Mouse (Mus musculus): ENCODE results near the gene Zbtb26. TPM values are rescaled to one million over a fixed set of nuclear protein-coding genes. Genes with fewer than 3 reads are reported as not detected.

The Zbtb26 gene
- polyA plus RNA-seq (2015; fragmentation: Nextera tagmentation; extraction: Ambion mirVana) = 4.2 and 4.5 TPM in 2 replicates

DNA sequence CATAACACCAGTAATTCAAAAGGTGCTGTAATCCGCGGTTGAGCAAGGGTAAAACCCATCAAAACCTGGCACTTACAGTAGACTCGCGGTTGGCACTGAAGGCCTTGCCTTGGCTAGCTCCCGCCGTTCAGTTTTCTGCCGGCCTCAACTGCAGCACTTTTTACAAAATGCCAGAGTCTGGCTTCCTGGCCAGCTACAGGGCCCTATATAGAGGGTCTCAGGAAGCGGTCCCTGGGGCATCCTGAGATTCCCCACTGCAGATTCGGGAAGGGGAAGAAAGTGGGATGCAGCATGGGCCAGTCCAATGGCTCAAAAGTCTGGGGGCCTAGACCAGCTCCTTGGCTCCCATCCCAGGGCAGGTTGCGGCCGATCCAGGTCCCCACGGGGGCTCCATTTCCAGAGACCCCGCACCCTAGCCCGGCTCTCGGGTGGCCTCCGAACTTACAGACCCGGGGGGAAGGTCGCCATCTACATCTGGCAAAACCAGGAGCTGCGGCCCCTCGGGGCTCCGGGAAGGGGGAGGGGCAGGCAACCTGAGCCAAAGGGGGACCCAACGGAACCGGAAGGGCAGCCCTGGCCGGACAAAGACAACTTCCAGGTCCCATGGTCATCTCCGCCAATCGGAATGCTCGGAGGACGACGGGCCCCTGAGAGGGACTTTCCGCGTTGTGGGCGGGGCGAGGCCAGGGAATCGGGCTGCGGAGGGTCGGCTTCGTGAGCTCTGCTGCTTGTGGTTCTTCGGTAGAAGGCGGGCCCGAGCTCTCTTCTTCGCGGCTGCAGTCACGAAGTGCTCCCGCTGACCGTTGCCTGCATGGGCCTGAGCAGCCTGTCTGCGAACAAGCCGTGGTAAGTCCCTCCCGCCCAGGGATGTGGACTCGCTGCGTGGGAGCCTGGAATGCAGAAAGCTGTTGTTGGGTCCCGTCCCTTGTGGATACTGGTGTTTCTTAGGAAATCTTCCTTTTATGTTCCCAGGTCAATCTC lies at the start of gene Zbtb26, which contains the start of the genes Zbtb6 and Rabgap1:
Gene Zbtb26, minus strand, starts transcription at position 525 of the 981 bp plus-strand sequence.
Gene Zbtb6, minus strand, starts transcription at position 561 of the 981 bp plus-strand sequence.
Gene Rabgap1, plus strand, starts transcription at position 669 of the 981 bp plus-strand sequence.
- no peaks in the 10 kb centered on the region for H3K27me3 ChIP-seq (replicated peaks; ENCODE audit: control insufficient read depth, insufficient read depth, low read length)
- WGBS = under 1% methylated on average over 51 of the region's 51 CpGs
- H3K27ac ChIP-seq (ENCODE audit: low read length) = peak within 1 kb of the TSS; percentile 92
- ATAC-seq = peak; percentile 99
- peak within 1 kb of the TSS; percentile 81 for H3K4me3 ChIP-seq (ENCODE audit: low read length)
- H3K9ac ChIP-seq (ENCODE audit: low read depth, low read length) = peak within 1 kb of the TSS; percentile 91
- no peaks in the 10 kb centered on the region for H3K36me3 ChIP-seq (ENCODE audit: control insufficient read depth, insufficient read depth, low read length)
- H3K4me1 ChIP-seq (ENCODE audit: control insufficient read depth, insufficient read depth, low read length) = peaks cover 2% of the 10 kb centered on the region; the same call in 1 of the 2 replicates
- H3K4me2 ChIP-seq (ENCODE audit: low read depth, low read length) = peak within 1 kb of the TSS; percentile 65
- no peaks in the 10 kb centered on the region for H3K9me3 ChIP-seq (ENCODE audit: control insufficient read depth, low read length)

DNA sequence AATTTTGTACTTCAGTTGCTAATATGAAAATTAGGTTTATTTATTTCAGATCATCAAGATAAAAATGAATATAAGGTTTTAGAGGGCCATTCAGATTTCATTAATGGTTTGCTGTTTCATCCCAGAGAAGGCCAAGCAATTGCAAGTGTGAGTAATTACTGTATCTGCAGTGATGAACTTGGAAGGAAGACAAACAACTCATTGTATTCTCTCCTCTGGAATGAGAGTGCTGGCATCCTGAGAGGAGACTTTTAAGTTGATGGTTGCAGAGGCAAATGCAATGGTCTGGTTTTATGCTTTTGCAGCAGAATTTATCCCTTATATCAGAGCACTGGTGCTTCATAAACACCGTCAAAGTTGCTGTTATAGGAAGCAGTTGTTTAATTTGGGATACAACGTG lies 46.0 kb upstream of the Zbtb26 start:
- ATAC-seq = no peak
- H3K27ac ChIP-seq (ENCODE audit: low read length) = no peak overlapping the region
- H3K9ac ChIP-seq (ENCODE audit: low read depth, low read length) = no peak overlapping the region
- H3K4me2 ChIP-seq (ENCODE audit: low read depth, low read length) = no peak overlapping the region
- no peak overlapping the region for H3K4me3 ChIP-seq (ENCODE audit: low read length)
- whole genome bisulfite sequencing = 85% methylated on average over 2 of the region's 2 CpGs
- H3K27me3 ChIP-seq (replicated peaks; ENCODE audit: control insufficient read depth, insufficient read depth, low read length) = no peaks in the 10 kb centered on the region
- H3K36me3 ChIP-seq (ENCODE audit: control insufficient read depth, insufficient read depth, low read length) = peaks cover 7% of the 10 kb centered on the region
- no peaks in the 10 kb centered on the region for H3K4me1 ChIP-seq (ENCODE audit: control insufficient read depth, insufficient read depth, low read length)
- H3K9me3 ChIP-seq (ENCODE audit: control insufficient read depth, low read length) = no peaks in the 10 kb centered on the region

DNA sequence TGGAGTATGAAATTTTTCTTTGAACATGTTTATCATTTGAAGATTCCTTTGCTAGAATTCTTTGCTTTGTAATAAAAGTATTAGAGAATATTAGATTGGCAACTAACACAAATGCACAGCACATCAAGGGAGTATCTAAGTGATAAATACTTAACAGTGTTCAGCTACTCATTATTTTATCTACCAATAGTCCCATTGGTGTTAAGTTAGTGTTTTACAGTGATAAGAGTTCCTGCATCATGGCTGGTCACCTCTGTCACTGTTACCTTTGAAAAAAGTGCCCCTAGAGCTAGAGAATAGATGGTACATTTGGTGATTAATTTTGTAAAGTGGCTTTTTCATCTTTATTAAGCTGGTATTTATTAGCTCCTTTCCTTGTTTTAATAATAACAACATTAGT lies 43.5 kb upstream of the Zbtb26 start:
- Histone ChIP-seq H3K4me3 (ENCODE audit: low read length) (no peak overlapping the region), H3K9ac (ENCODE audit: low read depth, low read length) (no peak overlapping the region), H3K4me1 (ENCODE audit: control insufficient read depth, insufficient read depth, low read length) (no peaks in the 10 kb centered on the region), H3K9me3 (ENCODE audit: control insufficient read depth, low read length) (no peaks in the 10 kb centered on the region), H3K4me2 (ENCODE audit: low read depth, low read length) (no peak overlapping the region), H3K27me3 (replicated peaks; ENCODE audit: control insufficient read depth, insufficient read depth, low read length) (no peaks in the 10 kb centered on the region), H3K36me3 (ENCODE audit: control insufficient read depth, insufficient read depth, low read length) (0 out of 2 replicates have a peak, but pooled peaks cover 2% of the 10 kb centered on the region), H3K27ac (ENCODE audit: low read length) (no peak overlapping the region)
- no peak for ATAC-seq

DNA sequence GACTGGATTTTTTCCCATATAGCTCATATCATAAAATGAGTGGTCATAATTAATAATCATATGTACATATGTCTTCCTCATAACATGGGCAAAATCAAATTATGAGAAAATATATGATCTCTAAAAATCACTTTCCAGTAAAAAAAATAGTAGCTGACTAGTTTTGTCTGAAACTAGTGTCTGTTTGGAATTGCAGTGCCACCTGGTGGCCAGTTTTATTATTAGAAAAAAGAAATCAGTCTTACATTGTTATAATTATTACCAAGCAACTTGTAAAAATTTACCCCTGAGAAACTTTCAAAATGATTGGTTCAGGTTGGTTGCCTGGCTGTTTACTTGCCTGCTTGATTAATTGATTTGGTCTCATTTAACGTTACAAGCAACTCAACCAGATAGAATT lies 42.4 kb upstream of the Zbtb26 start:
- 91% methylated on average over 1 of the region's 1 CpGs for WGBS
- ATAC-seq = no peak
- H3K36me3 ChIP-seq (ENCODE audit: control insufficient read depth, insufficient read depth, low read length) = 0 out of 2 replicates have a peak, but pooled peaks cover 2% of the 10 kb centered on the region

DNA sequence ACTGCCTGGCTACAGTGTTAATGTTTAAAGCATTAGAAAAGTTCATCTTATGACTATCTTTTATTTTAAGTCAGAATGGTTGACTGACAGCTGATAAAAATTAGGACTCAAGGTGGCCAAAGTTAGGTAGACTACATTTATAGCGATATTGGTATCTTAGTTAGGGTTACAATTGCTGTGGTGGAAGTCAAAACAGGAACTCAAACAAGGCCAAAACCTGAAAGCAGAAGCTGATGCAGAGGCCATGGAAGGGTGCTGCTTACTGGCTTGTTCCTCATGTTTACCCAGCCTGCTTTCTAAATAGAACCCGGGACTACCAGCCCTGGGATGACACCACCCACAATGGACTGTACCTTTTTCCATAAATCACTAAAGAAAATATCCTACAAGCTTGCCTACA lies 41.2 kb upstream of the Zbtb26 start:
- H3K9ac ChIP-seq (ENCODE audit: low read depth, low read length) = no peak overlapping the region
- no peaks in the 10 kb centered on the region for H3K36me3 ChIP-seq (ENCODE audit: control insufficient read depth, insufficient read depth, low read length)
- no peaks in the 10 kb centered on the region for H3K4me1 ChIP-seq (ENCODE audit: control insufficient read depth, insufficient read depth, low read length)
- no peaks in the 10 kb centered on the region for H3K9me3 ChIP-seq (ENCODE audit: control insufficient read depth, low read length)
- no peak for ATAC-seq
- WGBS = 73% methylated on average over 2 of the region's 2 CpGs
- H3K4me3 ChIP-seq (ENCODE audit: low read length) = no peak overlapping the region
- no peak overlapping the region for H3K27ac ChIP-seq (ENCODE audit: low read length)
- H3K27me3 ChIP-seq (replicated peaks; ENCODE audit: control insufficient read depth, insufficient read depth, low read length) = no peaks in the 10 kb centered on the region
- H3K4me2 ChIP-seq (ENCODE audit: low read depth, low read length) = no peak overlapping the region

More for the DNA sequence above, 42.4 kb upstream of the Zbtb26 start:
- no peak overlapping the region for H3K27ac ChIP-seq (ENCODE audit: low read length)
- no peaks in the 10 kb centered on the region for H3K27me3 ChIP-seq (replicated peaks; ENCODE audit: control insufficient read depth, insufficient read depth, low read length)
- no peak overlapping the region for H3K4me3 ChIP-seq (ENCODE audit: low read length)
- H3K9me3 ChIP-seq (ENCODE audit: control insufficient read depth, low read length) = no peaks in the 10 kb centered on the region
- H3K4me2 ChIP-seq (ENCODE audit: low read depth, low read length) = no peak overlapping the region
- no peaks in the 10 kb centered on the region for H3K4me1 ChIP-seq (ENCODE audit: control insufficient read depth, insufficient read depth, low read length)
- no peak overlapping the region for H3K9ac ChIP-seq (ENCODE audit: low read depth, low read length)

DNA sequence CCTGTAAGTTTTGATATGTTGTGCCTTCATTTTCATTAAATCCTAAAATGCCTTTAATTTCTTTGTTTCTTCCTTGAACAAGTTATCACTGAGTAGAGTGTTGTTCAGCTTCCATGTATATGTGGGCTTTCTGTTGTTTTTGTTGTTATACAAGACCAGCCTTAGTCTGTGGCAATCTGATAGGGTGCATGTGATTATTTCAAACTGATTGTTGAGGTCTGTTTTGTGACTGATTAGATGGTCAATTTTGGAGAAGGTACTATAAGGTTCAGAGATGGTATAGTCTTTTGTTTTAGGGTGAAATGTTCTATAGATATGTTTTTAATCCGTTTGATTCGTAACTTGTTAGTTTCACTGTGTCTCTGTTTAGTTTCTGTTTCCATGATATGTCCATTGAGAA lies 37.1 kb upstream of the Zbtb26 start:
- Histone ChIP-seq H3K36me3 (ENCODE audit: control insufficient read depth, insufficient read depth, low read length) (peaks cover 4% of the 10 kb centered on the region; the same call in 1 of the 2 replicates), H3K4me1 (ENCODE audit: control insufficient read depth, insufficient read depth, low read length) (no peaks in the 10 kb centered on the region), H3K4me3 (ENCODE audit: low read length) (no peak overlapping the region), H3K4me2 (ENCODE audit: low read depth, low read length) (no peak overlapping the region), H3K9ac (ENCODE audit: low read depth, low read length) (no peak overlapping the region), H3K9me3 (ENCODE audit: control insufficient read depth, low read length) (no peaks in the 10 kb centered on the region), H3K27ac (ENCODE audit: low read length) (no peak overlapping the region), H3K27me3 (replicated peaks; ENCODE audit: control insufficient read depth, insufficient read depth, low read length) (no peaks in the 10 kb centered on the region)
- no peak for ATAC-seq
- WGBS = 97% methylated on average over 2 of the region's 2 CpGs

DNA sequence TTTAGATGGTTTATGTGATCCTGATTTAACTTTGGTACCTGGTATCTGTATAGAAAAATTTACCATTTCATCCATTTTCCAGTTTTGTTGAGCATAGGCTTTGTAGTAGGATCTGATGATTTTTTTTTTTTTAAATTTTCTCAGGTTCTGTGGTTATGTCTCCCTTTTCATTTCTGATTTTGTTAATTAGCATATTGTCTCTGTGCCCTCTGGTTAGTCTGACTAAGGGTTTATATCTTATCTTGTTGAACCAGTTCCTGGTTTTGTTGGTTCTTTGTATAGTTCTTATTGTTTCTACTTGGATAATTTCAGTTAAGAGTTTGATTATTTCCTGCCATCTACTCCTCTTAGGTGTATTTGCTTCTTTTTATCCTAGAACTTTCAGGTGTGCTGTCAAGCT lies 36.6 kb upstream of the Zbtb26 start:
- Histone ChIP-seq H3K27me3 (replicated peaks; ENCODE audit: control insufficient read depth, insufficient read depth, low read length) (no peaks in the 10 kb centered on the region), H3K9me3 (ENCODE audit: control insufficient read depth, low read length) (no peaks in the 10 kb centered on the region), H3K4me3 (ENCODE audit: low read length) (no peak overlapping the region), H3K27ac (ENCODE audit: low read length) (no peak overlapping the region), H3K4me1 (ENCODE audit: control insufficient read depth, insufficient read depth, low read length) (no peaks in the 10 kb centered on the region), H3K36me3 (ENCODE audit: control insufficient read depth, insufficient read depth, low read length) (peaks cover 4% of the 10 kb centered on the region; the same call in 1 of the 2 replicates), H3K4me2 (ENCODE audit: low read depth, low read length) (no peak overlapping the region), H3K9ac (ENCODE audit: low read depth, low read length) (no peak overlapping the region)
- ATAC-seq = no peak

DNA sequence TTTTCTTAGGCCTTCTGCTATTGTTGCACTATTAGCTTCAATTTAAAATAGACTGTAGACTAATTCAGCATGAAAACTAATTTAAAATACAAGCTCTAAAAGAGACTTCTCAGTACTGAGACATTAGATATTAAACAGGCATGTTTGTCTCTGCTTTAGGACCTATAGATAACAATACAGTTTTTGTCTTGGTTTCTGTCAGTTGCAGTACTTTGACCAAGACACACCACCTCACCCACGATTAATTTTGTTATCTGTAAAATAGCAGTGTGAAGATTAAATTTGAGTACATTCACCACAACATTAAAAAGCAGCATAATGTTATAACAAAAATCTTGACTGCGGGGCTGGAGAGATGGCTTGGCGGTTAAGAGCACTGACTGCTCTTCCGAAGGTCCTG lies 23.3 kb upstream of the Zbtb26 start:
- no peak for ATAC-seq
- H3K36me3 ChIP-seq (ENCODE audit: control insufficient read depth, insufficient read depth, low read length) = peaks cover 6% of the 10 kb centered on the region; the same call in 1 of the 2 replicates
- no peaks in the 10 kb centered on the region for H3K4me1 ChIP-seq (ENCODE audit: control insufficient read depth, insufficient read depth, low read length)
- no peaks in the 10 kb centered on the region for H3K9me3 ChIP-seq (ENCODE audit: control insufficient read depth, low read length)
- no peaks in the 10 kb centered on the region for H3K27me3 ChIP-seq (replicated peaks; ENCODE audit: control insufficient read depth, insufficient read depth, low read length)
- no peak overlapping the region for H3K4me2 ChIP-seq (ENCODE audit: low read depth, low read length)
- no peak overlapping the region for H3K9ac ChIP-seq (ENCODE audit: low read depth, low read length)
- 84% methylated on average over 4 of the region's 4 CpGs for whole genome bisulfite sequencing
- no peak overlapping the region for H3K27ac ChIP-seq (ENCODE audit: low read length)
- H3K4me3 ChIP-seq (ENCODE audit: low read length) = no peak overlapping the region

DNA sequence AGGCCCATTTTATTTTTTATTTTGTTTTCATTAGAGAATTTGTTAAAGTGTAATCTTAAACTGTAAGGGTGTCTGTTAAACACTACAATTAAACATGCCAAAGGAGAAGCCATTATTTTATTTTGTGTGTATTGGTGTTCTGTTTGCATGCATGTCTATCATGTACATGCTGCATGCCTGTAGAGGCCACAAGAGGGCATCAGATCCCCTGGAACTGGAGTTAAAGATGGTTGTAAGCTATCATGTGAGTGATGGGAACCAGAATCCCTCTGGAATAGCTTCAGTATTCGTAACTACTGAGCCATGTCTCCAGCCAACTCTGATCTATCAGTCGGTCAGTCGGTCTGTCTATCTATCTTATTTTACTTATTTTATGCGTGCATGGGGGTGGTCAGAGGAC lies 17.8 kb upstream of the Zbtb26 start:
- ATAC-seq = no peak
- WGBS = 95% methylated on average over 4 of the region's 4 CpGs
- no peaks in the 10 kb centered on the region for H3K27me3 ChIP-seq (replicated peaks; ENCODE audit: control insufficient read depth, insufficient read depth, low read length)
- no peak overlapping the region for H3K27ac ChIP-seq (ENCODE audit: low read length)
- no peak overlapping the region for H3K4me3 ChIP-seq (ENCODE audit: low read length)
- no peaks in the 10 kb centered on the region for H3K4me1 ChIP-seq (ENCODE audit: control insufficient read depth, insufficient read depth, low read length)
- no peak overlapping the region for H3K9ac ChIP-seq (ENCODE audit: low read depth, low read length)
- no peak overlapping the region for H3K4me2 ChIP-seq (ENCODE audit: low read depth, low read length)
- H3K36me3 ChIP-seq (ENCODE audit: control insufficient read depth, insufficient read depth, low read length) = no peaks in the 10 kb centered on the region
- H3K9me3 ChIP-seq (ENCODE audit: control insufficient read depth, low read length) = no peaks in the 10 kb centered on the region

All from intestine, embryonic 16.5 days (tissue).